Mouse (Mus musculus) naive thymus-derived CD4-positive, alpha-beta T cell, adult 2 months (primary cell): ENCODE measurements around the gene Fam69a.
"Not testable (repeated sequence)": the region's sequence is repeated elsewhere in the genome, so short reads cannot be mapped to it uniquely, and the experiment has no call there.

Experiments used
- DNase-seq: peaks from one replicate; pipeline ENCODE4 v3.0.0-alpha.2; 2011; ENCODE audit warnings: low read depth

The Fam69a gene

GRCm38 (mm10) chr5:107946475-107946874 is 40.4 kb downstream of the Fam69a start:
- peak; percentile 50 for DNase-seq

DNA sequence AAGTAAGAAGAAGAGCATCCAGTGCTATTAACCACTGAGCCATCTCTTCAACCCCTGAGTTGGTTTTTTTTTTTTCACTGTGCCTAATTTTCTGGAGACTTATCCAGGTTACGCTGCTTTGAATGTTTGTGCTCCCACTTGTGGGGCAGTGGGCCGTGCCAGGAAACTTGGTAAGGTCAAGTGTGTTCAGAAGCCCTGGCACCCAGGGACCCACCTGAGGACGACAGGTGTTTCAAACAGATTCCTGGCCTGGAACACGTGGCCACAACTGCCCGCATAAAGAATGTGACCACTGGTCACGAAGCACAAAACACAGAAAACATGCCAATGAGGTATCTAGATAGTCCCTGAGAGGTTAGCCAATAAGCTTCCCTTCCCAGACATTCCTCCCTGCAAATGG is 43.4 kb downstream of the Fam69a start:
- DNase-seq = no peak

DNA sequence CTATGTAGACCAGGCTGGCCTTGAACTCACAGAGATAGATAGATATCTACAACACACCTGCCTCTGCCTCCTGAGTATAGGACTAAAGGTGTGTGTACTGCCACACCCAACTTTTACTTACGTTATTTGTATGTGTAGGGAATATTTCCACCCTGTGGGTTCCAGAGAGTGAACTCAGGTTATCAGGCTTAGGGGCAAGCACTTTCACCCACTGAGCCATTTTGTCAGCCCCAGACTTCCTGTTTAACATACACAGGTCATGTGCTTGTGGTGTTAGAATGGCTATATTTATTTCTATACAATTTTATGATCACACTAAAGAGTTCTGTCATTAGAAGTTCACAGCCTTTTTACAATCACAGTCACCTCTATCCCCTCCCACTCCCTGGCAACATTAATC is 43.9 kb downstream of the Fam69a start:
- DNase-seq = no peak

GRCm38 (mm10) chr5:107941222-107941621 is 45.7 kb downstream of the Fam69a start:
- DNase-seq = peak; percentile 62

GRCm38 (mm10) chr5:107939701-107940100 is 47.2 kb downstream of the Fam69a start:
- DNase-seq = no peak

GRCm38 (mm10) chr5:107938886-107939285 is 48.0 kb downstream of the Fam69a start:
- no peak for DNase-seq

DNA sequence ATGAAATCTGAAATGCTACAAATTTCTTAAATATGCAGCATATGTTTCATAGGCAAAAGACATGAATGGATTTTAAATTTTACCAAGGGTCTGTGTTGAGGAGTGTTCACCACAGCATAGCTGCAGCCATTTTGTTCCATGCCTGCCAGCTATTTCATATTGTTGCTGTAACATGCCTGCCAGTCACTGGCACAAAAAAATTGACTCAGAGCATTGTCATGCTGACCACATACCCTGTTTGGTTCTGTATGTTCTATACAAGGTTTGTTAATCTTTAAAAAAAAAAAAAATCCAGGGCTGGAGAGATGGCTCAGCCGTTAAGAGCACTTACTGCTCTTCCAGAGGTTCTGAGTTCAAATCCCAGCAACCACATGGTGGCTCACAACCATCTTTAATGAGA is 48.4 kb downstream of the Fam69a start:
- DNase-seq = not testable (repeated sequence)

GRCm38 (mm10) chr5:107936625-107937389 is 50.1 kb downstream of the Fam69a start:
- DNase-seq = no peak

GRCm38 (mm10) chr5:107934770-107935543 is 51.9 kb downstream of the Fam69a start:
- DNase-seq = no peak

- no peak for DNase-seq
These were observed 53.5 kb downstream of the Fam69a start for GRCm38 (mm10) chr5:107933202-107933974.

DNA sequence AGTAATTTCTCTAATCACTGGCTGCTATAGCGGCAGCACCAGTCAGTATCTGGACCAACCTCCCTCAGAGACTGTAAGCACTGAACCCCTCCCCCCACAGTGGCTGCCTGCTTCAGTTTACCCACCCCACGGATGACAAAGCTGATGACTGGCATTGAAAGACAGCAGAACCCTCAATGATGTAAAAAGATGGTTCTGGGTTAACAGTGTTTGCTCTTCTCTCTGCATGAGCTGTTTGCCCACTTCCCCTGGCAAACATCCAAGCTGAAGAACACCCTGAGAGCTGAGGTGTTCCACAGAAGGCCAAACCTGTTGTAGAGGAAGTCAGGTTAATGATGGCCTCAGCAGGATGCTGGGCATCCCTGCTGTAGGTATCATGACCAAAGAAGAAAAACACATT is 54.3 kb downstream of the Fam69a start:
- peak; percentile 77 for DNase-seq

GRCm38 (mm10) chr5:107926550-107927249 is 60.2 kb downstream of the Fam69a start:
- DNase-seq = peak; percentile 87

GRCm38 (mm10) chr5:107924564-107924963 is 62.3 kb downstream of the Fam69a start:
- no peak for DNase-seq

- no peak for DNase-seq
These were observed 64.0 kb downstream of the Fam69a start for GRCm38 (mm10) chr5:107922836-107923235.

GRCm38 (mm10) chr5:107921400-107922252 is 65.3 kb downstream of the Fam69a start:
- DNase-seq = peak; percentile 92

GRCm38 (mm10) chr5:107915280-107915679 is 71.6 kb downstream of the Fam69a start:
- DNase-seq = no peak

DNA sequence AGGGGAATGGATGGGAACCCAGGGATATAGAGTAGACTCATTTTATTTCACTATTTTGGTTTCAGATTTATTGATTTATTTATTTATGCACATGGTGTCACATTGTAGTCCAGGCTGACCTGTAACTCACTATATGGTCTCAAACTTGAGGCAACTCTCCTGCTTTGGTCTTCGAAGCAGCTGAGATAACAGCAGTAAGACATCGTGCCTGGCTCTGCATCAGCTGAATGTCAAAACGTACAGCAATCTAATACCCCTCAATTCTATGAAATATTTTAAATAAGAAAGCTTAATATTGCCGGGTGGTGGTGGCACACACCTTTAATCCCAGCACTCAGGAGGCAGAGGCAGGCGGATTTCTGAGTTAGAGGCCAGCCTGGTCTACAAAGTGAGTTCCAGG is 75.9 kb downstream of the Fam69a start:
- no peak for DNase-seq

DNA sequence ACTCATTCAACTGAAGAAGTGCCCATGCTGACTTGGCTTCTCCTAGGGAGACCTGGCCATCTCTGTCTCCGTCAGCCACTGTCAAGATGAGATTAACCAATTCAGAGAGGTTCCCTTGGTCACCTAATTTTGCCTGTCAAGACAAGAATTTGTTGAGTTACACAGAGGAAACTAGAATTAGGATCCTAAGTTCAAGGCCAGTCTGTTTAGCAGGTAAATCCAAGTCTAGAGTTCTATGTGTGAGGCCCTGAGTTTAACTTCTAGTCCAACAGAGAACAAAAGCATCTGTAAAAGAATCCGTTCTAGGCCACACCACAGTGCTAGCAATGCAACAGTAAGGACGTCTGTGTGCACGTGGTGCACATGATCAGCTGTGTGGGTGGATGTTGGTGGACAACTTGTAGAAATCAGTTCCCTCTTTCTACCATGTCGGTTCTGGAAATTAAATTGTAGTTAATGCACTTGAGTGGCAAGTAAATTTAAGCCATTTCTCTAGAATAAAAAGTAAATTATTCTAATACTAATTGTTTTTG is 76.7 kb downstream of the Fam69a start:
- DNase-seq = no peak

DNA sequence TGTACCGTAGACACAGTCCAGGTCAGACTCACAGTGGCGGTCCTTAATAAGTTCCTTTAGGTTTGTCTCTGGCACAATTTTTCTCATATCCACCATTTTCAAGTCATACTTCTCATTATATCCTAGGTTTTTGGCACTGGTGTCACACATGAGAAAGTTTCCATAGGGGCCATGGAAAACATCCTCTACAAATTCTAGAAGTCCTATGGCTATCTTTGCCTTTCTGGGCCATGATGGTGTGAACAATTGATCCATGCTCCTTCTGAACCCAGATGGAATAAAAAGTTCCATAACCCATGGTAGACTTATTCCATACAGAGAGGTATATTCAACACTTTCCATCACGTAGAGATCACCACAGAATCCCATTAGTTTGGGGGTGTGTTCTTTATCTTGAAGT is 77.2 kb downstream of the Fam69a start:
- no peak for DNase-seq

DNA sequence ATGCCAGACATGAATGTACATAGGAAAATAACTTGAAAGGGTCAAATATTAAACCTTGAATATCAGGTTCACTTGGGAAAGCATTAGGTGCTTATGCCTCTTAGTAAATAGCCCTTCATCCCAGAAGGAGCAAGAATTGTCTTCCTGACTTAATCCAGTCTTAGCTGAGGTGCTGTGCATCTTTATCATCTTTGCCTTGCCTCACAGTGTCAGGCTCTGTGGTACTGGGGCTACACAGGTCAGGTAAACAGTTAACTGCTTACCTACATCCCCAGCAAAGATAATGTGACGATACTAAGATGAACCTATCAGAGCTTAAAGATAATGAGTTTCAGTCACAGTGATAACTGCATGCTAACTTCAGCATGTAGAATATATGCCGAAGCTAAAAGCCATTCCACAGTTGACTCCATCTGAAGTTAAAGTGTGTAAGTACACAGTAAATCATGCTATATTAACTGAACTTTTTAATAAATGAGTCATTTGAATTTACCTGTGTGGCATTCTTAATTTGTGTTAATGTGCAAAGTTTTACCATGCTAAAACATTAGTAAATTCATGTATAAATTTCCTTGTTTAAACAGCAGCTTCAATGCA is 78.3 kb downstream of the Fam69a start:
- DNase-seq = no peak
